Mouse (Mus musculus): Measurements from ENCODE around the gene Setd4. TPM values are rescaled to one million over a fixed set of nuclear protein-coding genes. Genes with fewer than 3 reads are reported as not detected.
A peak's percentile ranks its signal among the peaks of the same experiment; 100 is the strongest.

The Setd4 gene
- total RNA-seq, 4 experiments from 2014 or later, result 10.7 to 12.3 (median 10.9) TPM

- no peak for DNase-seq (ENCODE audit: low spot score in 2 of 2)
Observed at GRCm38 (mm10) chr16:93546354-93546965, 57.4 kb downstream of the Setd4 start.

- DNase-seq (ENCODE audit: low spot score in 2 of 2), result no peak
Observed at GRCm38 (mm10) chr16:93544931-93545330, 58.9 kb downstream of the Setd4 start.

DNA sequence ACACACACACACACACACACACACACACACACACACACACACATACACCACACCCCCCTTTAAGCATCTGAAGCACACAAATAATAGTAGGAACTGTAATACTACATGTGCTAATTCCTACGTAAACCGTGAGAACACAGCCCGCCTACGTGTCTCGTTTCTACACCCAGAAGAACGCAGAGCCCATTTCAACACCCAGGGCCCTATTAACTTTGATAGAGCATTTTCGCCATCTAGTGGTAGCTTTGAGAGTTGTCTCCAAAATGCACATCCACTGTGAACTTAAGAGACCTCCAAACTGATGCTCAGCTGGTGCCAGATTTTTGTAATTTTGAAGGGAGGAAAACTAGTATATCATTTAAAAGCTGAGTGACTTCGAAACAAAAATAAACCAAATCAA, 60.2 kb downstream of the Setd4 start:
- DNase-seq (ENCODE audit: low spot score in 2 of 2), result peak; percentile 22 to 37

GRCm38 (mm10) chr16:93539891-93540290, 64.0 kb downstream of the Setd4 start:
- DNase-seq (ENCODE audit: low spot score in 2 of 2), result no peak

DNA sequence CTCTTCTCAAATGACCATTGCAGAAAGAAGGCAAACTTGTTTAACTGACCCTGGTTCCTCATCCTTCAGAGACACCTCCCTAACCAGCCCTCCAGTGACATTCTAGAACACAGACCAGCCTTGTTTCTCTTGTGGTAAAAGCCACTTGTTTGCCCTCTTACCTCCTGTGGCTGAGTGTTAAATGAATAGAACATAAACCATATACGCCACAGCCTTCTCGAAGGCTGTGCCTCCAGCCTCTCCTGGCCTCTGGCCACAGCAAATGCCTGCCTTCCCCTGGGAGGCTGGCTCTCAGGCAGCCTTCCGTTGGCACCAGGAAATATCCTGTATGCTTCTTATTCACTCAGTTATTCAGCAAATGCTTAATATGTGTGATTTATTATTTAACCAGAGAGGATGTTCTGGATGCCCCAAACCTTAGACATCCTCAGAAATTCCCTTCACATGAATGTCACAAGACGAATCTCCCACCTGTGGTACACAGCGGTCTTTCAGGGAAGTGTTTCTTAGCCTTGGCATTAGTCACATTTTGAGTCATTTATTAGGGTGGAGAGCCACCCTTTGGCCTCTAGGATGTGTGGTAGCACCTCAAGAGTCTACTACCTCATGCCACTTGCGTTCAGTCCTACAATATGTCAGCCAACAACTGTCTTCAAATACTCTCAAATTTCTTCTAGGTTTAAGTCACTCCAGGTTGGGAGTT, 68.6 kb downstream of the Setd4 start:
- DNase-seq (ENCODE audit: low spot score in 2 of 2), result no peak

Other genes starting within 250 kb of the Setd4 start
- 10 to 100 TPM; 62.5 to 78.2 (median 70.5) TPM for gene Cbr1, start 1.8 kb upstream of the Setd4 start, total RNA-seq (2022)
- 1 to 10 TPM; 2.9 to 3.5 (median 3.3) TPM for gene Gm5678, start 24.0 kb upstream of the Setd4 start, total RNA-seq (2022)
- 10 to 100 TPM; 16.5 to 20.8 (median 18.6) TPM for gene Cbr3, start 79.2 kb upstream of the Setd4 start, total RNA-seq (2022)
- 100 to 1,000 TPM in 2 of 4 experiments, 10 to 100 TPM in 2; 87.2 to 123 (median 102) TPM for gene Dop1b, start 107.8 kb upstream of the Setd4 start, total RNA-seq (2022)
- gene Morc3, start 228.1 kb upstream of the Setd4 start, total RNA-seq (2022), result 10 to 100 TPM; 27.7 to 34.8 (median 29.4) TPM